Mouse (Mus musculus): ENCODE measurements around the gene Tmem50b. TPM values are rescaled to one million over a fixed set of nuclear protein-coding genes. Genes with fewer than 3 reads are reported as not detected.
"Not testable (repeated sequence)": the region's sequence is repeated elsewhere in the genome, so short reads cannot be mapped to it uniquely, and the experiment has no call there.

The Tmem50b gene
- 11.8 and 14.1 TPM in 2 replicates for total RNA-seq (2012; rRNA removed)

DNA sequence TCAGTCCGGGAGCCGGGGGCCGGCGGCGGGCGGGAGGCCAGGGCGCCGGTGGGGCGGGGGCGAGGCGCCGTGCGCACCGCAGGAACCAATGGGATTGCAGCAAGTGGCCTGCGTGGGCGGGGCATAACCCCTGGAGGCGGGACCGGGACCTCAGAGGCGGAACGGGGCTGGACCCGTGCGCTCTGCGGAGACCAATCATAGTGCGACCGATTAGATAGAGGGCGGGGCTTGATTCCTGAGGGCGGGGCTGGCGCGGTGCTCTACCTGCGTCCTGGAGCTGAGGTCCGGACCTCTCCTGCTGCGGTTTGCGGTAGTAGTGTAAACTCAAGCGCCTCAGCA is at the start of gene Tmem50b:
Gene Tmem50b (minus strand): TSS at position 129 of the 339 bp plus-strand sequence.
- DNase-seq (ENCODE audit: low read depth, low spot score), result peak; percentile 97
- Histone ChIP-seq H3K4me3 (ENCODE audit: insufficient read depth in 1 of 2, low read depth in 1 of 2, low read length in 2 of 2, poor library complexity in 1 of 2, severe bottlenecking in 1 of 2) (peak within 1 kb of the TSS; percentile 73 to 88), H3K4me1 (ENCODE audit: control insufficient read depth in 2 of 2, insufficient read depth in 2 of 2, low read length in 2 of 2, poor library complexity in 1 of 2) (peaks cover 2 to 4% of the 10 kb centered on the region in 2 experiments; a peak in 2 of 4 replicates), H3K9ac (ENCODE audit: insufficient read depth, low read depth, low read length, poor library complexity, severe bottlenecking) (peak within 1 kb of the TSS; percentile 81), H3K36me3 (ENCODE audit: control insufficient read depth, insufficient read depth, low read length, poor library complexity, severe bottlenecking) (peaks cover 3% of the 10 kb centered on the region; the same call in 1 of the 2 replicates), H3K27ac (ENCODE audit: insufficient read depth, low read depth, low read length, poor library complexity, severe bottlenecking) (no peak within 1 kb of the TSS; the same call in 1 of the 2 replicates), H3K9me3 (ENCODE audit: control insufficient read depth, insufficient read depth, low read depth, low read length) (no peaks in the 10 kb centered on the region)
- TF ChIP-seq MAFK (IDR thresholded peaks at IDR 0.05; ENCODE audit: insufficient read depth, low read depth, low read length), result no peak
- TF ChIP-seq ZC3H11A (IDR thresholded peaks at IDR 0.05; ENCODE audit: borderline replicate concordance, low read depth, low read length), result no peak
- TF ChIP-seq HCFC1 (IDR thresholded peaks at IDR 0.05; ENCODE audit: borderline replicate concordance, insufficient read depth, low read length), result no peak
- no peak for TF ChIP-seq ZNF384 (IDR thresholded peaks at IDR 0.05; ENCODE audit: low read depth, low read length)
- TF ChIP-seq CHD2 (IDR thresholded peaks at IDR 0.05; ENCODE audit: low read depth, low read length), result no peak
- in situ Hi-C loops (cut with MboI; ENCODE audit: low sequenced_read_pairs in 2 of 2, unreplicated experiment in 2 of 2), result no loop called here

DNA sequence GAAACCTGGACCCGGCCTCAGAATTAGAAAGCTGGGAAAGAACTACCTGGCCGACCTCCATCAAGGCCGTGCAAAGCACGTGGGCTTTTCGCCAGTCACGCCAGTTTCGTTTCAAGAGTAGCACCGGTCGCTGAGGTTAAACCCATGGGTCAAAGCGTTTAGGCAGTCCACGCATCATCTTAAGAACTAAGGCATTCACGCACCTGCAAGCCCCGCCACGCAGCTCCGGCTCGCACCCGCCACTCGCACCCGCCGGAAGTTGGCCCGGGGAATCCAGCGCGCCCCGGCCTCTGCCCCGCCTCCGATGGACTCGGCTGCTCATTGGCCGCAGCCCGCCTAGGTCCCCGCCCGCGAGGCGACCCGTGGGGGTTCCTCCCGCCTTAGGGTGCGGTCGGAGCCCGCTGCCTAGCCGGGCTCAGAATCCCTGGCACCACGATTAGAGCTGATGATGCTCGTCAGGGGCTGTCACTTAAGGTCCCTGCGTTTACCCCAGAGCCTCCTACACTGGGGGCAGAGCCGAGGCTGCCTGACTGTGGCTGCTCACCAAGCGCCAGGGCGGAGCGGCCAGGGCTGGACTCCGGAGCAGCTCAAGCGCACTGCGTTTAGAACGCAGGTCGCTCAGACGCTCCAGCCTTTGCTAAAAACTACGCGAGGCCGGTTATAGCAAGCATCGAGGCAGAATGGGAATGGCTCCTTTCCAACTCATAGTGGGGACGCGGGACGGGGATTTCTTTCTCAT is 49.2 kb upstream of the Tmem50b start, which contains the start of gene Gart:
Gene Gart (minus strand): TSS at position 272 of the 739 bp plus-strand sequence.
- TF ChIP-seq CHD2 (IDR thresholded peaks at IDR 0.05; ENCODE audit: low read depth, low read length) (no peak), HCFC1 (IDR thresholded peaks at IDR 0.05; ENCODE audit: borderline replicate concordance, insufficient read depth, low read length) (no peak), ZNF384 (IDR thresholded peaks at IDR 0.05; ENCODE audit: low read depth, low read length) (no peak)
- Histone ChIP-seq H3K9ac (ENCODE audit: insufficient read depth, low read depth, low read length, poor library complexity, severe bottlenecking) (peak within 1 kb of the TSS; percentile 99), H3K9me3 (ENCODE audit: control insufficient read depth, insufficient read depth, low read depth, low read length) (no peaks in the 10 kb centered on the region), H3K4me1 (ENCODE audit: control insufficient read depth in 2 of 2, insufficient read depth in 2 of 2, low read length in 2 of 2, poor library complexity in 1 of 2) (peaks cover 3% of the 10 kb centered on the region in 2 experiments; a peak in 2 of 4 replicates), H3K4me3 (ENCODE audit: insufficient read depth in 1 of 2, low read depth in 1 of 2, low read length in 2 of 2, poor library complexity in 1 of 2, severe bottlenecking in 1 of 2) (peak within 1 kb of the TSS; percentile 96 to 98), H3K36me3 (ENCODE audit: control insufficient read depth, insufficient read depth, low read length, poor library complexity, severe bottlenecking) (peaks cover 19% of the 10 kb centered on the region), H3K27ac (ENCODE audit: insufficient read depth, low read depth, low read length, poor library complexity, severe bottlenecking) (peak within 1 kb of the TSS; percentile 95)
- in situ Hi-C loops (cut with MboI; ENCODE audit: low sequenced_read_pairs in 2 of 2, unreplicated experiment in 2 of 2), result no loop called here
- DNase-seq (ENCODE audit: low read depth, low spot score), result peak; percentile 78

DNA sequence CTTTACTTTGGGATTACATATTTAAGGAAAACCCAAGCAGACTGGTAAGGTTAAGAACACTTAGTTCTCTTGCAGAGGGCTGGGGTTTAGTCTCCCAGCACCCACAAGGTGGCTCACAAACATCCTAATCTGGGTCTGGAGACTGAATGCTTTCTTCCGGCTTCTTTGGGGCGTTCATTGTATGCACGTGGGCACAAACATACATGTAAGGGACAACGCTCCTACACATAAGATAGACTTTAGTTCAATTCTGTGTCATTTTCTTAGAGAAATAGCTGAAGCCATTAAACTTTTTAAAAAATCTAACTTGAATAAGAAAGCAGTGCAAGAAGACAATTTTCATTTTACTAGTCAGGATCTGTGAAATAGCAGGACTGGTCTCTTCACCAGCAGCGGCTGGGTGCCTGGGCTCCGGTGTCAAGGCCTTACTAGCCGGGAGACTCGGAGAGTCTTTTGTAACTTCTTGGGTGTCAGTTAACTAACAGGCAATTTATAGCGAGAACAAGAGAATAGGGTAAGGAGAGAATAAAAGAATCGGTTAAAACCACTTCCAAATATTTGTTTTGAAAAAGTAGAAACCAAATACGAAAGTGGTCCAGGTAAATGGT is 48.5 kb upstream of the Tmem50b start:
- in situ Hi-C loops (cut with MboI; ENCODE audit: low sequenced_read_pairs in 2 of 2, unreplicated experiment in 2 of 2), result no loop called here
- H3K27ac ChIP-seq (ENCODE audit: insufficient read depth, low read depth, low read length, poor library complexity, severe bottlenecking), result no peak overlapping the region; the same call in 1 of the 2 replicates
- peak overlapping the region; percentile 89 to 96 for H3K4me3 ChIP-seq (ENCODE audit: insufficient read depth in 1 of 2, low read depth in 1 of 2, low read length in 2 of 2, poor library complexity in 1 of 2, severe bottlenecking in 1 of 2)
- peaks cover 23% of the 10 kb centered on the region for H3K36me3 ChIP-seq (ENCODE audit: control insufficient read depth, insufficient read depth, low read length, poor library complexity, severe bottlenecking)
- H3K9me3 ChIP-seq (ENCODE audit: control insufficient read depth, insufficient read depth, low read depth, low read length), result no peaks in the 10 kb centered on the region
- no peak for DNase-seq (ENCODE audit: low read depth, low spot score)
- H3K4me1 ChIP-seq (ENCODE audit: control insufficient read depth in 2 of 2, insufficient read depth in 2 of 2, low read length in 2 of 2, poor library complexity in 1 of 2), result peaks cover 3% of the 10 kb centered on the region in 2 experiments; a peak in 2 of 4 replicates
- TF ChIP-seq HCFC1 (IDR thresholded peaks at IDR 0.05; ENCODE audit: borderline replicate concordance, insufficient read depth, low read length), result no peak
- no peak for TF ChIP-seq ZNF384 (IDR thresholded peaks at IDR 0.05; ENCODE audit: low read depth, low read length)
- TF ChIP-seq MAFK (IDR thresholded peaks at IDR 0.05; ENCODE audit: insufficient read depth, low read depth, low read length), result no peak
- no peak for TF ChIP-seq ZC3H11A (IDR thresholded peaks at IDR 0.05; ENCODE audit: borderline replicate concordance, low read depth, low read length)
- TF ChIP-seq CHD2 (IDR thresholded peaks at IDR 0.05; ENCODE audit: low read depth, low read length), result no peak
- H3K9ac ChIP-seq (ENCODE audit: insufficient read depth, low read depth, low read length, poor library complexity, severe bottlenecking), result peak overlapping the region; percentile 95

DNA sequence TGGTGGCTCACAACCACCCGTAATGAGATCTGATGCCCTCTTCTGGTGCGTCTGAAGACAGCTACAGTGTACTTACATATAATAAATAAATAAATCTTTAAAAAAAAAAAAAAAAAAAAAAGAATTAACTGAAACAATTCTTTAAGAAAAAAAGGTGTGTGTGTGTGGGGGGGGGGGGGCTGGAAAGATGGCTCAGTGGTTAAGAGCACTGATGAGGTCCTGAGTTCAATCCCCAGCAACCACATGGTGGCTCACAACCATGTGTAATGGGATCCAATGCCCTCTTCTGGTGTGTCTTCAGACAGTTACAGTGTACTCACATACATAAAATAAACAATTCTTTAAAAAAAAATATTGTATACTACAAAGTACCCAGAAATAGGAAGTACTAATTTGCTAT is 47.8 kb upstream of the Tmem50b start:
- H3K27ac ChIP-seq (ENCODE audit: insufficient read depth, low read depth, low read length, poor library complexity, severe bottlenecking); H3K9me3 ChIP-seq (ENCODE audit: control insufficient read depth, insufficient read depth, low read depth, low read length); H3K4me1 ChIP-seq (ENCODE audit: control insufficient read depth in 2 of 2, insufficient read depth in 2 of 2, low read length in 2 of 2, poor library complexity in 1 of 2); DNase-seq (ENCODE audit: low read depth, low spot score); in situ Hi-C loops (cut with MboI; ENCODE audit: low sequenced_read_pairs in 2 of 2, unreplicated experiment in 2 of 2): not testable (repeated sequence)
- peak overlapping the region; percentile 29; the same call in 1 of the 2 replicates for H3K9ac ChIP-seq (ENCODE audit: insufficient read depth, low read depth, low read length, poor library complexity, severe bottlenecking)
- H3K36me3 ChIP-seq (ENCODE audit: control insufficient read depth, insufficient read depth, low read length, poor library complexity, severe bottlenecking), result peaks cover 27% of the 10 kb centered on the region
- peak overlapping the region; percentile 40 to 96; a peak in 3 of 4 replicates for H3K4me3 ChIP-seq (ENCODE audit: insufficient read depth in 1 of 2, low read depth in 1 of 2, low read length in 2 of 2, poor library complexity in 1 of 2, severe bottlenecking in 1 of 2)
- TF ChIP-seq ZNF384 (IDR thresholded peaks at IDR 0.05; ENCODE audit: low read depth, low read length), result peak; percentile 58
